Mouse (Mus musculus) lung, postnatal 36 days (tissue): ENCODE measurements around the gene Actr3.

Source experiments
- DNase-seq: peaks from one replicate; pipeline ENCODE4 v3.0.0; 2022; ENCODE audit warnings: mixed read lengths

The Actr3 gene

DNA sequence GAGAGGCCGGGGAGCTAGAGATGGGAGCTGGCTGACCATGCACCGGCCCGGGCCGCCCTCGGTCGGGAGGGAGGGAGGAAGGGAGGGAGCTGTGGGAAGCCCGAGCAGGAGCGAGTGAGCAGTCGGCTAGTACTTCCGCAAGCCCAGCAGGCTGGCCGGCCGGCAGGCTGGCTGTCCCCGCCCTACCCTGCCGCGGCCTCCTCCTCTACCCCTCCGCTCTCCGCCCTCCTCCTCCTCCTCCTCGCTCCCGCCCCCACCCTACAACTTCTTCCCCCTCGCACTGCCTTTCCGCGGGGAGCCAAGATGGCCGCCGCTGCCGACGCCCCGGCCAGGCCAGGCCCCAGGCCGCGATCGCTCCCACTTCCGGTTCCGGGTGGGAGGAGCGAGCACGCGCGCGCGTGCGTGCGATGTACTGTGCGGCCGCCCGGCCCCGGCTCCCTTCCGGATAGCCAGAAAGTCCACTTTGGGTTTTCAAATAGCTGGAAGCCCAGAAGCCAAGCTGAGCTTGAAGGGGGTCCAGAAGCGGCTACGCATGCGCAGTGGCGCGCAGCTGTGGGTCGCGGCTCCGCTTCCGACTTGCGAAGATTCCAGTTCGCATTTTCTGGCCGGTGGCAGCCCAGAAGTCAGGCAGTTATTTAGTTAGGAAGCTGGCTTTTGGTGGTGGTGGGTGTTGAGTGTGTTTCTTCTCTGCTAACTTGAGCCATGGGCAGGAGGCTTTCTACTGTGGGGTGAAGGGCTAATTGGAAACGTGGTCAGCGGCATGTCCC is at the start of gene Actr3:
Actr3 (minus strand) TSS at position 359 of the 767 bp plus-strand sequence.
- DNase-seq, result peak; percentile 100

DNA sequence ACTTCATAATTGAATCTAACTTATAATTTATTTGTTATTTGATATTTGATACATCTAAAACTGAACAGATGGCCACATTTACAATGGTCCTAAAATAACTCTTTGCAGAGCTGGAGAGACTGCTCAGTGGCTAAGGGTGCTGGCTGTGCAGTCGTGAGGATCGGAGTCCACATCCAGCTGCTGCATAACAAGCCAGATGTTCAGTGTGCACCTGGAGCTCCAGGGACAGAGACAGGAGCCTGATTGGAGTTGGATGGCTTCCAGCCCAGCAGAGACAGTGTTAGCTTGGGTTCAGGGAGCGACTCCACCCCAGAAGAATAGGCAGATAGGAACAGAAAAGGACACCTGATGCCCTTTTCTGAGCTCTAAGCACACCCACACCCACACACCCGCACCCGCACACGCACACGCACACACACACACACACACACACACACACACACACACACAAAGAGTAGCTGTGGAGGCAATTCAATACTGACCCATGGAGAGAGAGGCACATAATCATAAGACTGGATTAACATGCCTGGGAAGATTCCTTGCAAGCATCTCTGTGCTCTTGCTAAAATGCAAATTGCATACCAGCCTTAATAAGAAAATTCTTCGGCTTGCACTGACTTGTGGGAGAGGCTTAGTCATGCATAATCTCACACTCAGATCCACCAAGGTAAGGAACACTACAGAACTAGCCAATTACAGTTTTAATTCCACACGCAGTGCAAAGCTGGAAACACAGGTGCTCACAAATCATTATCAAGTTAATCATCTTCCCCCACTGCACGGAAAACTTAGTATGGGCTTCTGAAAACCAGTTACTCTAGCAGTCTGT is 47.1 kb upstream of the Actr3 start:
- no peak for DNase-seq

DNA sequence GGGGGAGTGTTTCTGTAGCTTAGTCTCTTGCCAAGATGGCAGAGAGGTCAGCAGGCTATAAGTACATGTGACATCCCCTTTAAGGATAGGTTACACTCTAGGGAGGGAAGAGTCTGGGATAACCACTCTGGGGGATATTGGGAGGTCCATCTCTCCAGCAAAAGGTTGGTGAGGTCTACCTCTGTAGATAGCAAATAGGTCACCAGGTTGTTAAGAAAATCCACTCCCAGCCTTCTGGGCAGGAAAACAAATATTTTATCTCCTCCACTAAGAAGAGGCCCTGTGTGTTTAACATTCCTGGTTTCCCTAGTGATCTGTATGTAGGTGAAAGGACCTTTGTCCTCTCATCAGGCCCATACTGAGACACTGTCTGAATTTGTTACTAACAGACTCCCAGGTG is 46.3 kb upstream of the Actr3 start:
- DNase-seq, result no peak

DNA sequence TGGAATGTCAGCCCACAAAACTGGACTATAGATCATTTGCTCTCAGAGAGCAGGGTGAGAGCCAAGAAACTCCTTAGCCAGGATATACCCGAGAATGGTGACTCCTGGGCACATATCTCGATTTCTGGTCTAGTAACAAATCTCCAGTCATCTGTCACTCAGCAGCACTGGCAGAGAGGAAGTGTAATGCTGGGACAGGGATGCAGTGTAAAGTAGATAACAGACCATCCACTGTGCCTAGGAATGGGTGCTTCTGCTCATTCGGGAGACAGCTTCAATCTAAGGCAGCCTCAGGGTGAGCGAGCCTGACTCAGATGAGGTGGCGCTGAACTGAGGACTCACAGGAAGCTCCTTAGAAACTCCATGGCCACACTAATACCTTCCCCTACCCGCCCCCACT is 43.1 kb upstream of the Actr3 start:
- DNase-seq, result no peak

DNA sequence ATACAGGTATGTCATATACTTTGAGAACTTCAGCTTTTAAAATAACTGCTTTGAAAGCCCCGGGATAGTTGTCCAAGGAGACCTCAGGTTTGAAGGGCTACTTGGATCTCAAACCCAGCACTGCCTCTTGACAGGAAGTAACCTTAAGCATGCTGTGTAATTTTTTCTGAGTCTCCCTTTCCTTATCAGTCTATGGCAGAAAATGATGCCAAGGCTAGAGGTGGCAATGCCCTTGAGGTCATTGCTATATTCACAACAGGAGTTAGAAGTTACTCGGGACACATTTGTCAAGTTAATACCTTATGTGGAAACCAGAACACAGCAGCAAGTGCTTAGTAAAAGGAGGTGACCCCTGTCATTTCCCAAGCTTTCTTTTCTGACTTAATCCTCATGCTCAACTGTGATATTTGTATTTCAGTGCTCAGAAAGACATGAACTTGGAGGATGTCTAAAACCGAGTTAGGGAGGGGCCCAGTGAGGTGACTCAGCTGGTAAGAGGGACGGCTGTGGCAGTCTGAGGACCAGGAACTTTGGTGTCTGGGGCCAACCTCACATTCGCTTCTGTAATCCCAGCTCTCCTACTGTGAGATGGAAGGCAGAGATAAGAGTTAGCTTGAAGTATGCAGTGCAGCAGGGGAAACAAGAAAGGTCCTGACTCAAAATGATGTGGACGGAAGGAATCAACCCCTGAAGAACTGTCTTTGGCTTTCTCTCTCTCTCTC is 40.6 kb upstream of the Actr3 start:
- DNase-seq, result no peak

DNA sequence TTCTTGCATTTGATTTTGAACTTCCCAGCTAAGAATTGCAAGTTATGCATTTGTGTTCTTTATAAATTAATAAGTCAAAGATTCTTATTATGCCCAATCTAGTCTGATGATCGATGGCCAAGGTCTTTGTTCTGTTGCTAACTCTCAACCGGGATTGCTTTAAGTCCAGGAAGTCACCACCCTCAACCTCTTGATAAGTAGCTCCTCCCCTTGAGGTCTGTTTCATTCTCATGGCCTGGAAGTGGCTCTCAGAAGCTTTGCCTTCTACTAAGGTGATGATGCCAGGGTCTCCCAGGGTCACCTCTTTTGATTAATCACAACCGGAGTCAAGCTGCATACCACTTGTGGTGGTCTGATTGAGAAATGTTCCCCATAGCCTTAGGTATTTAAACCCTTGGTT is 38.3 kb upstream of the Actr3 start:
- no peak for DNase-seq

DNA sequence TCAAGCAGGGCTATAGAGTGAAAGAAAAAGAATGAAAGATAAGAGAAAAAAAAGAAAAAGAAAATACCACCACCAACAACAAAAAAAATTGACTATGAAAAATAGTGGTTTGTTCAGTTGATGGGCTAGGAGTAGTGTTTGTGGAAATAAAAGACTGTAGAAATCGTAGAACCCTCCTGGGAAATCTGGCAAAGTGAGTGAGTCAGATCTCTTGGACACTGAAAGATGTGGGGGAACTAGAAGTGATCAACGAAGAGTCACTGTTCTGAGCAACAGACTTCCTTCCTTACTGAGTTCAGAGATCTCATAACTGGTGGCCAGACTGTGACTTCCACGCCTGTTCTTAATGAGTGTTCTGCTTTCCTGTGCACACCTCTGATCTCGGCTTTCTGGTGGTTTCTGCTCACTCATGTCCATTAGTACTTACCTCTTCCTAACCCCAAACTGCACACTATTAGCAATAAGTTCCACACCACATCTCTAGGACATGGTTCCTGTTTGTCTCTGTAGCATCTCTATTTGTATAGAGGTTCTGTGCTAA is 37.7 kb upstream of the Actr3 start:
- peak; percentile 24 for DNase-seq

DNA sequence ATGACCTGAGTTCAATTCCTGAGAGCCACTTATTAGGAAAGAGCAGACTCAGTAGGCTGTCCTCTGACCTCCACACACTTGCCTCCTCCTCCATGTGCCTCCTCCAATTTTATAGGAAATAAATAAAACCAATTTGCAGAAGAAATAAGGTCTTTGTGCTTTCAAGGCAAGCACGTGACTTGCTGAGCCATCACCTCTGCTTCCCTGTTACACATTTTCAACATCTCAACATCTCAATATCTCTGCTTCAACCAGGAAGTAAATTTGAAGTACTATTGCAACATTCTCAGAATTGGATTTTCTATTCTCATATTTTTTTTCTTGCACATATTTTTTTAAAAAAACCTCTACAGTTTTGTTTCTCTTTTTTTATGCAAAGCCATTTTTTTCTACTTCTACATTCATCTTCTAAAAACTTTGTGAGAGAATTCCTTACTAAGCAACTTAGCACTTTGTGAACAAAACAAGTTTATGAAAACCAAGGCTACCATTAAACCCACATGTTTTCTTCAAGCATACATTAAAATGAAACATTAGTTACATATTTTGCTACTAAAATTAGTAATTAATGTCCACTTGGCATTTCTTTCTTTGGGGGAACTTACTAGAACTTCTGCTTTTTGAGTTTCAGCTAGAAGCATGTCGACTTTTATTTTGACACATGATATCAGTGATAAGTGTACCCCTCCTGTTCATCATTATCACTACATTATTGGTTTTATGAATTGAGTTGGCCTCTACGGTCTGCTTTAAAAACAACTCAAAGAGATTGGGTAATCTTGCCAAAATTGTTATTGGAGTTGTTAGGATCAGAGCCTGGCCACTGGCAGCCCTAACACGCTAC is 35.5 kb upstream of the Actr3 start:
- peak; percentile 30 for DNase-seq

DNA sequence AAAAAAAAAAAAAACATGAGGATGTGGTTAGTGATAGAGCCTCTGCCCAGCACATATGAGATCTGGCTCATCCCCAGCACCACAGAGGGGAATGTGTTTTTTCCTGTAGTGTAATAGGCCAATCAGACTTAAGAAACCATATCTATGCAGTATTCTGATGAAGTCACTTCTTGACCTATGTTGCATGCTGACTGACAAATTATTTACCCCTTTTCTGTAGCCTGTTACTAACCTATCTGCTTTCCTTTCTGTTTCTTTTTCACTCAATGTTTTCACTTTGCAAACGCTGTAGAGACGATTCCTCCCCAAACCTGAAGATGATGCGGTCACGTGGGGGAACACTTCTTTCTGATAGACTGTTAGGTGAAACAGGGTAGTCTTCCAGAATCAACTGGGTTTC is 32.4 kb upstream of the Actr3 start:
- DNase-seq, result no peak

DNA sequence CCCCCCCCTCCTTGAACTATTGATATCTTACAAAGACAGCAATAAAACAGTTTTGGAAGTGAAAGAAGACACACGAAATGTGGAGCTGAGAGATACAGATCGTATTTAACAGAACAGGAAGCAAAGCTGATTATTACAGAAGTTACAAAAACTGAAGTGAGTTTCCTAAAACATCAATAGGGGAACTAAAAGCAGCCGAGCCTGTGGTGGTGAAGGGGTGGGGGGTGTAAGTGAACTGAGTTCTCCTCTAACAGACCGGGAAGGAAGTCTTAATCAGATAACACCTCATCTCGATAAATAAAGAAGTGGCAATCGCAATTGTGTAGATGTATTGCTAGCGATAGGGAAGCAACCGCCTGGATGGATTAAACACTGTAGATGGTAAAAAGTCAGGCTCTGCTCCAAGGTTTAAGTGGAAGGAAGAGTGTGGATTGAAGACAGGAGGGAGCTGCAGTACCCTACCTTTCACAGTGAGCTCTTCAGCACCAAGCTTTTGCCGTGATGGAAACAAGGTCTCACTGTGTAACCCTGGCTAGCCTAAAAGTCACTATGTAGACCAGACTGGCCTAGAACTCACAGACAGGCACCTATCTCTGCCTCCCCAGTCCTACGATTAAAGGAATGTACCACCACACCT is 31.2 kb upstream of the Actr3 start:
- peak; percentile 71 for DNase-seq

DNA sequence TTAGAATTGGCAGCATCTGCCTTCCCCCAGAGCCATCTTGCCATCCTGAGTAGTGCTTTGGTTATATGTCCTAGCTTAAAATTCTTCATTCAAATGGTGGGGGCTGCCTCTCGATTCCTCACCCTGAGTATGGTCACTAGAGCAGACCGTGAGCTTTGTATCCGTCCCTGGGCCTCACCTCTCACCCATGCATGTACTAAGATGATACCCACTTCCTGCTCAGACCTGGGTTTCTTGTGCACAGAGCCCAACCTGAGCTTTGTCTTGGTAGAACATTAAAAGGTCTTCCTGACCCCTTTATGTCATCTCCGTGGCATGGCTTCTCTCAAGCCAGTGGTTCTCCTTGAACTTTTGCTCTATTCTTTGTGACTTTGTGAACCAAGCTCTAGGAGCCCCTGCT is 28.5 kb upstream of the Actr3 start:
- DNase-seq, result no peak

DNA sequence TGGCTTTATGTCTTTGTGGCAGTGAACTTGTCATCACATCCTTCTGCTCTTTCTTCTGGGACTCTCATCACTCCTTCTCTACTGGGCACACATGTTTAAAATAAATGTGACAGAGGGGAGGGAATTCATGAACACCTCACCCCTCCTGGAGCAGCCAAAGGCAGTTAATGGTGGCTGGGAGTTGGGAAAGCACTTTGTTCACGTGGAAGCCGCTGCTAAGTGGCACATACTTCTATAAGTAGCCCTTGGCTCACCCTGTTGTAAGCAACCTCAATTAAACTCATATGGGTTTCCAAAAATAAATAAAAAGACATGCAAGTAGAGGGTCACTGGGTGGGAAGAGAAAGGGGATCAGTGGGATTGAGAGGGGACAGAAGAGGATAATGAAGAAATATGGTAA is 27.8 kb upstream of the Actr3 start:
- DNase-seq, result no peak

DNA sequence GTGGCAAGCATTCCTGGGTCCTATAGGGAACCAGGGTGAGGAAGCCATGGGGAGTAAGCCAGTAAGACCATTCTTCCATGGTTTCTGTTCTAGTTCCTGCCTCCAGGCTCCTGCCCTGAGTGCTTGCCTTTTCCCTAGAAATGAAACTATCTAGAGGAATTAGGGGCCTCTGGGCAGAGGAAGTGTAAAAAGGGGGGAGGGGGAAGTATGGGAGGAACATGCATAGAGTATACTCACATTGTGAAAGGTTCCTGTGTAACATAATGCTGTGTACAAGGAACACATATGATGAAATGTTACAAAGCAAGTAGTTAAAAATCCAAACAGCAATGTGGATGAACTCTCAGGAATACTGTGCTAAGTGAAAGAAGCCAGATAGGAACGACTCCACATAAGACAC is 27.4 kb upstream of the Actr3 start:
- DNase-seq, result peak; percentile 13

DNA sequence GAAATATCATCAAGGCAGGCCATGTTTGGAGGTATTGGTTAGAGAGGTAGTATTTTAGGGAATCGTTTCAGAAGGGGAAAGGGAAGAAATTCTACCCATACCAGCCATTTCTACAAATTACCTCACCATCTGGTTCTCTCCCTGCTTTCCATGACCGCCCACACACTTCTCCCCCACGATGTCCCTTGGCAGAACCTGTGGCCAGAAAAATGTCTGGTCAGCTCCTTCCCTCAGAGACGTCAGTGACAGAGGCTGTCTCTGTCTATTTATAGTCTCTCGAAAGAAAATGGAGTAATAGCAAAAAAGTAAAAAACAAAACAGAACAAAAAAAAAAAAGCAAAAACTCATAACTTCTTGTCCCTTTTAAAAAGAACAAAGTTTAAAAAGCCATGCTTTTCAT is 23.0 kb upstream of the Actr3 start:
- DNase-seq, result peak; percentile 54

DNA sequence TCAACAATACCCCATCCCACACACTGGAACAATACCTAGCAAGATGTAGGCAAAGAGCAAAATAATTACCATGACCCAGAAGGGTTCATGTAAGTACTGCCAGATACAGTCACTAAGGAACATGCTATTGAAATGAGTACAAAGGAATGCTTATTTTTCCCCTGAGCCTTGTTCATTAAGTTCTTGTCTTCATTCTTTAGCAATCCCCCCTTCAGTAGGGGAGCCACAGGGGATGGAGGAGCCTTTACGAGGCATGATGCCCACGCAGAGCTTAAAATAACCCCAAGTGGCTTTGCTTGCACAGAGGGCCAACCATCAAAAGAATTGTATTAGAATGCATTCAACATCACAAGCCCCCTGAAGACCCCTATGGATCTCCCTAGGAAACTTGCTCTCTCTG is 19.6 kb upstream of the Actr3 start:
- no peak for DNase-seq

DNA sequence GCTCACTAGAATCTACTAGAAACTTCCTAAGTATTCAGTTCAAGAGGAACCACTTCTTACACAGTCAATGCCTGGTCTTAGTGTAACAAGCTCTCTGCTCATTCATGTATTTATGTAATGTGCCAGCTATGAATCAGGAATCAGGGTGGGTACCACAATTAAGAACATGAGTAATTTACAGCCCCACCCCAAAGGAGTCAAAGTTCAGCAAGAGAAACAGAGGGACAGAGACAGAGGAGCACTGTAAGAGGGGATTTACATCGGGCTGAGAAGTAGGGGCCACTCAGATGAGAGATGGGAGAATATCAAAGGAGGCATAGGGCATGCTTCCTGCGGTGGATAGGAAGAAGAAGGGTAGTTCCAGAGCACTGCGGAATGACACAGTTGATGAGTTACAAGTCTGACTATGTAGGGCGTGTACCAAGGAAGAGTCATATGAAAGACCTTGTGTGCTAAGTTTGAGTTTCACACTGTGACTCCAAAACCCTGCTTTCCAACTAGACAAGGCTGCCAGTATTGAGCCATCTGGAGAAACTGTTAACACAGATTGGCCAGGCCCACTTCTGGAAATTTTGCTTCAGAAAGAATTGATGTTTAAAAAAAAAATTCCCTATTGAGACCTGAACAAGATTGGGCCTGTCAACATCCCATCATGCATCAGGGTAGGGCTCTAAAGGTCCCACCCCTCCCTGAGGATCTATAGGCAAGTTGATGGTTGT is 14.9 kb upstream of the Actr3 start:
- no peak for DNase-seq

DNA sequence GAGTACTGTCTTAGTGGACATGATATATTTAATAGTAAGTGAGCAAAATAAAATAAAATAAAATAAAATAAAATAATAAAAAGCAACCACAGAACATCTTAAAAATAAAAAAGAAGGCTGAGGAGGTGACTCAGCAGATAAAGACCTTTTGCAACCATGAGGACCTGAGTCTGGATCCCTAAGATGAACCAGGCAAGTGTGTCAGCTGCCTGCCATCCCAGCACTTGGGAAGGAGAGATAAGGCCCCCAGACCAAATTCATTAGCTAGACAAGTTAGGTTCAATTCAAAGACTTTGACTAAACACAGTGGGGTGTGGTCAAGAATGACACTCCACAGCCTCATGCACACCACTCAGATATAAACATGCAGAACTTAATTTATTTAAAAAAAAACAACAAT is 12.4 kb upstream of the Actr3 start:
- DNase-seq, result no peak

DNA sequence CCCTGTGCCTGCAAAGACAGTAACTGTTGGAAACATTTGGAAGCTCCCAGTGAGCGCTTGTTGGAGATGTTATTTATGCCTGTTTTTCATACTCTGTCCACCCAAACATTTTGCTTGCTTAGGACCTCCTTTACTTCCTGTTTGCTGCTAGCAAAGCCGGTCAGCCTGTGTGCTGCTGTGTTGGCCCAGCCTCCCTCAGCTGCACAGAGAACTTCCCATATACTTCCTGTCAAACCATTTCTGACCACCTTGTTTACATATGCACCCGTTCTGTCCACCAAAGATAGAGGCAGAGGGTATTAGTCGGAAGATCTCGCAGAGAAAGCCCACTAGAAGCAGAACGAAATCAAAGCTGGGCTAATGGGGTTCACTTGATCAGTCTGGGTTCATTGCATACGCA is 6.2 kb upstream of the Actr3 start:
- DNase-seq, result peak; percentile 72

DNA sequence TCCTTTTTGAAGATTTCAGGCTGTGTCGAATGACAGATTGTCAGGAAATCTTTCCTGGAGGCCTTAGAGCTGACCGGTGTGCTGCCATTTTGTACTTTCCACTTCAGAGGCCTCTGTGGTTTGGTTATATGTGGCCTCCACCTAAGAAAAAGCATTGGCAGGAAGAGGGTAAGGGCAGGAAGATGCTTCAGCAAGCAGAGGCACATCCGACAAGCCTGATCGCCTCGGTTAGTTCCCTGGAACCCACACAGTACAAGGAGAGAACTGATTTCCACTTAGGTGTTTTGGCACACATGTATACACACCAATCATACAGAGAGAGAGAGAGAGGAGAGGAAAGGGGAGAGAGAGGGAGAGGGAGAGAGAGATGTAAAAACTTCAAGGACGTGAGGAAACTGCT is 5.7 kb upstream of the Actr3 start:
- DNase-seq, result no peak

DNA sequence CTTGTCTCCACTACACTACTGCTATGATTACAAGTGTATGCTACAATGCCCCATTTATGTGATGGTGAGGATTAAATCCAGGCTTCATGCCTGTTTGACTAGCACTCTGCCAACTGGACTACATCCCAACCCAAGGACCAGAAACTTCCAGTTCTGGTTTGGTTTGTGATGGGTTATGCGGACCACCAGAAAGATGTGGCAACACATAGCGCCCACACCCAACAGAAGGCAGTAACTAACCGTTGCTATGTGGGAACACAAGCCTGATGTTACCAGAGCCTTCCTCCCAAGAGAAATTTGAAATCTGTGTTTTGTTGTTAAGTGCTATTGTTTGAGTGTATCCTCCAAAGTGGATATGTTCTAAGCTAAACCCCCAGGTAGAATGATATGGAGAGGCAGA is 4.0 kb upstream of the Actr3 start:
- DNase-seq, result no peak

DNA sequence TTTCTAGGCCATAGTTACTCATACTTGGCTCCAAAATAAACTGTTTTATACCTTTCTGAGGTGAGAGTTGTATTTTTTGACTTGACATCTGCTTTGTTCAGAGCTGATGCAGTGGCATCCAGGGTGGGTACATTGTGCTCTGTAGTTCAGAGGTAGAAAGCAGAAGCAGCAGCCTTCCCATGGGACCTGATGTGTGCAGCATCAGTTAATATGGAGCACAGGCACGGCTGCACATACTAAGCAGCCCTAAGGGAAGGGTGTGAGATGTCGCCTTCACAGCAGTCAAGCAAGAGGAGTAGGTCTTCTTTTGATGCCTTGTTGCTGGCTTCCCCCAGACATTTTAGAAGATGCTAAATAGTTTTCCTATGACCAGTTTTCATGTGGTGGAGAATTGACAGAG is 3.3 kb upstream of the Actr3 start:
- peak; percentile 49 for DNase-seq
